Mouse (Mus musculus) heart, embryonic 13.5 days (tissue): ENCODE measurements around the gene Thap7. TPM values are rescaled to one million over a fixed set of nuclear protein-coding genes. Genes with fewer than 3 reads are reported as not detected.

ENCODE experiments used
- ATAC-seq: fragments of 200-750 bp; cut with Nextera tagmentation; 2 replicates; pipeline ENCODE4 v1.8.0; 2017; ENCODE audit warnings: moderate TSS enrichment; ENCODE audit not compliant: insufficient number of reproducible peaks, low FRiP score, low TSS enrichment; ENCODE audit errors: extremely low read depth
- H3K27ac ChIP-seq: fragments of 300-500 bp; sonication (generic); replicated peaks from 2 replicates; pipeline ENCODE4 v1.5.1; 2015; ENCODE audit warnings: moderate library complexity, mild to moderate bottlenecking, inconsistent platforms
- H3K27me3 ChIP-seq: fragments of 300-500 bp; sonication (generic); replicated peaks from 2 replicates; pipeline ENCODE4 v1.6.1; 2015; ENCODE audit warnings: mild to moderate bottlenecking, inconsistent platforms
- H3K36me3 ChIP-seq: fragments of 300-500 bp; sonication (generic); 2 replicates; pipeline ENCODE4 v1.6.1; 2015; ENCODE audit warnings: mild to moderate bottlenecking, inconsistent platforms
- H3K4me1 ChIP-seq: fragments of 300-500 bp; sonication (generic); 2 replicates; pipeline ENCODE4 v1.6.1; 2015; ENCODE audit warnings: inconsistent platforms
- H3K4me2 ChIP-seq: fragments of 300-500 bp; sonication (generic); 2 replicates; pipeline ENCODE4 v1.6.1; 2015; ENCODE audit warnings: inconsistent platforms, mild to moderate bottlenecking, moderate library complexity
- H3K4me3 ChIP-seq: fragments of 300-500 bp; sonication (generic); 2 replicates; pipeline ENCODE4 v1.5.1; 2015; ENCODE audit warnings: moderate library complexity, mild to moderate bottlenecking, inconsistent platforms
- H3K9ac ChIP-seq: fragments of 300-500 bp; sonication (generic); 2 replicates; pipeline ENCODE4 v1.6.1; 2015; ENCODE audit warnings: inconsistent platforms, mild to moderate bottlenecking, moderate library complexity
- H3K9me3 ChIP-seq: fragments of 300-500 bp; sonication (generic); 2 replicates; pipeline ENCODE4 v1.6.1; 2016; ENCODE audit warnings: inconsistent platforms
- WGBS: fragments of 180-500 bp; shearing (Covaris S2); methylation state at CpG from one replicate; pipeline ENCODE4 v1.1.7; 2015; ENCODE audit warnings: mixed read lengths; 5-methylcytosine and 5-hydroxymethylcytosine counted together
- polyA plus RNA-seq: library from polyadenylated mRNA; unstranded; fragments of >200 nt; fragmentation: Nextera tagmentation; extraction: Ambion mirVana; gene quantifications from 2 replicates; pipeline ENCODE4 v1.2.1, GENCODE M21; 2015

Thap7 gene
- 31.7 and 35.4 TPM in 2 replicates for polyA plus RNA-seq

DNA sequence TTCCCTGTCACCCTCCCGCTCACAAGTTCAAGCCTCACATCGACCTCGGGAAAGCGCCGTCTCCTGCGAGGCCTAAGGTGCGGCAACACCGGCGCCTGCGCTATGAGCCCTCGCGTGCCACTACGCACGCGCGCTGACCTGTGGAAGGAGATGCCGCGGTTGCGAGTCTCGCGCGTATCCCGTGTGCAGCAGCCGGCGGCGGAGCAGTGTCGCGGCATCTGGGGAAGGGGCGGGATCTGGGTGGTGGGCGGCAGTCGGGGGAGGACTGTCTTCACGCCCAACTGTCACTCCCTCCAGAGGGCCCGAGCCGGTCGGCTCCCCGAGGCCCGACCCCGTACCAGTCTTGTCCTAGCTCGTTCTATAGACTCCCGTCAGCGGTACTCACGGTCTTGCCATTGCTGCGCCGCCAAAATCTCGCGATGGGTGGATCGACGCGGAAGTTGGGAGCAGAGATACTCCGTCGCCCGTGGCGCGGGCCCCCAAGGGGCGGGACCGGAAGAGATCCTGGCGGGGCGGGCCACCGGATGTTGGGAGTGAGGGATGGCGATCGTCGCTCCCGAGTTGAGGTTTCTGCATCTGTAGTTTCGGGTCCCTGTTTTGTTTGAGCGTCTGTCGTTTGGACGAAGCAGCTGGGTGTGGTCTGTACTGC lies at the start of gene Thap7:
Gene Thap7 (minus strand): TSS at position 497 of the 649 bp plus-strand sequence.
- Histone ChIP-seq H3K36me3 (peaks cover 33% of the 10 kb centered on the region), H3K27me3 (no peaks in the 10 kb centered on the region), H3K4me2 (peak within 1 kb of the TSS; percentile 94), H3K9ac (peak within 1 kb of the TSS; percentile 88), H3K27ac (peak within 1 kb of the TSS; percentile 93), H3K4me3 (peak within 1 kb of the TSS; percentile 63), H3K9me3 (no peaks in the 10 kb centered on the region), H3K4me1 (peaks cover 19% of the 10 kb centered on the region)
- ATAC-seq, result peak; percentile 88
- WGBS, result under 1% methylated on average over 67 of the region's 67 CpGs

DNA sequence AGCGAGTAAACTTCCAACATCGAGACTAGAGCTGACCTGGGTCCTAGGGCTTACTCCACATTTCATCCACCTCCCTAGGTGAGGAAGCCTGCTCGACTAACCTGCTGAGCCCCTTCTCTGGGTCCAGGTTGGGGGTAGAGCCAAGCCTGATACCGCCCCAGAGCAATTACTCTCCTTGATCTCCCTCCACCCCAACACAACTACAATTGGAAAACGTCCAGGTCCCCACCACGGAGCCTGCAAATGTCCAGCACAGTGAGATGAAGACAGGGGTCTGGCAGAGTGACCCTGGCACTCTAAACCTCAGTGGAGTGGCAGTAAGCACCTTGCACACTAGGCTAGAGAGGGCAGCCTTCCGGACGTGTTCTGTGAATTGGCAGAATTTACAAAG lies 45.9 kb upstream of the Thap7 start:
- H3K4me1 ChIP-seq, result peaks cover 15% of the 10 kb centered on the region
- 17% methylated on average over 8 of the region's 8 CpGs for WGBS
- ATAC-seq, result no peak
- peak overlapping the region; percentile 91 for H3K4me2 ChIP-seq
- H3K4me3 ChIP-seq, result peak overlapping the region; percentile 67
- H3K9ac ChIP-seq, result peak overlapping the region; percentile 81
- H3K9me3 ChIP-seq, result no peaks in the 10 kb centered on the region
- H3K36me3 ChIP-seq, result no peaks in the 10 kb centered on the region
- no peak overlapping the region for H3K27ac ChIP-seq
- H3K27me3 ChIP-seq, result peaks cover 69% of the 10 kb centered on the region

GRCm38 (mm10) chr16:17575870-17576824 lies 45.2 kb upstream of the Thap7 start:
- no peaks in the 10 kb centered on the region for H3K36me3 ChIP-seq
- 12% methylated on average over 45 of the region's 45 CpGs for WGBS
- no peaks in the 10 kb centered on the region for H3K9me3 ChIP-seq
- peak overlapping the region; percentile 91 for H3K4me2 ChIP-seq
- no peak for ATAC-seq
- H3K27ac ChIP-seq, result no peak overlapping the region
- H3K27me3 ChIP-seq, result peaks cover 75% of the 10 kb centered on the region
- H3K4me1 ChIP-seq, result peaks cover 15% of the 10 kb centered on the region
- peak overlapping the region; percentile 67 for H3K4me3 ChIP-seq
- peak overlapping the region; percentile 81 for H3K9ac ChIP-seq

DNA sequence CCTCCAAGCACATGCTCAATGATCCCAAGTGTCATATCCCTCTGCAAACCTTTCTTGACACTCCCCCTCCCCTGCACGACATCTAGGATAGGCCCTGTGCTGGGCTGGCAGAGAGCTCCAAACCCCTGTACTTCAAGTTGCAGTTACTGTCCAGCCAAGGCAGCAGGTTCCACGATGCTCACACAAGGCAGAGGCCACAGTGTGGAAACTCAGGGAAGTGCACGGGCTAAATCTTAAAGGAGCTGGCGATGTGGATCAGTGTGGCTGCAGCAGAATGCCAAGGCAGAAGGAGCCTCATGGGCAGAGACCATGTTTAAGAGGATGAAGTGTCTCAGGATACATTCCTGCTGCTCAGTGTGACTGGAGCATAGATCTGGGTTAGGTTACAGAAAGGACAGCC lies 35.2 kb upstream of the Thap7 start:
- peaks cover 14% of the 10 kb centered on the region for H3K4me1 ChIP-seq
- H3K9me3 ChIP-seq, result no peaks in the 10 kb centered on the region
- H3K27ac ChIP-seq, result no peak overlapping the region
- no peaks in the 10 kb centered on the region for H3K36me3 ChIP-seq
- no peak for ATAC-seq
- 23% methylated on average over 4 of the region's 4 CpGs for WGBS
- no peak overlapping the region for H3K4me2 ChIP-seq
- H3K27me3 ChIP-seq, result peaks cover 41% of the 10 kb centered on the region
- H3K9ac ChIP-seq, result no peak overlapping the region
- H3K4me3 ChIP-seq, result no peak overlapping the region

- H3K27me3 ChIP-seq, result peaks cover 33% of the 10 kb centered on the region
- 61% methylated on average over 3 of the region's 3 CpGs for WGBS
- peaks cover 22% of the 10 kb centered on the region for H3K4me1 ChIP-seq
- H3K4me2 ChIP-seq, result no peak overlapping the region
- H3K4me3 ChIP-seq, result no peak overlapping the region
- ATAC-seq, result no peak
- no peaks in the 10 kb centered on the region for H3K36me3 ChIP-seq
- no peak overlapping the region for H3K27ac ChIP-seq
- no peaks in the 10 kb centered on the region for H3K9me3 ChIP-seq
- H3K9ac ChIP-seq, result no peak overlapping the region
Measured at GRCm38 (mm10) chr16:17564771-17565170, 33.8 kb upstream of the Thap7 start.

- no peak overlapping the region for H3K9ac ChIP-seq
- no peak for ATAC-seq
- H3K9me3 ChIP-seq, result no peaks in the 10 kb centered on the region
- 64% methylated on average over 2 of the region's 2 CpGs for WGBS
- no peak overlapping the region for H3K4me3 ChIP-seq
- peaks cover 24% of the 10 kb centered on the region for H3K4me1 ChIP-seq
- no peak overlapping the region for H3K27ac ChIP-seq
- H3K36me3 ChIP-seq, result no peaks in the 10 kb centered on the region
- H3K27me3 ChIP-seq, result peaks cover 33% of the 10 kb centered on the region
- H3K4me2 ChIP-seq, result no peak overlapping the region
Measured at GRCm38 (mm10) chr16:17564221-17564620, 33.3 kb upstream of the Thap7 start.

DNA sequence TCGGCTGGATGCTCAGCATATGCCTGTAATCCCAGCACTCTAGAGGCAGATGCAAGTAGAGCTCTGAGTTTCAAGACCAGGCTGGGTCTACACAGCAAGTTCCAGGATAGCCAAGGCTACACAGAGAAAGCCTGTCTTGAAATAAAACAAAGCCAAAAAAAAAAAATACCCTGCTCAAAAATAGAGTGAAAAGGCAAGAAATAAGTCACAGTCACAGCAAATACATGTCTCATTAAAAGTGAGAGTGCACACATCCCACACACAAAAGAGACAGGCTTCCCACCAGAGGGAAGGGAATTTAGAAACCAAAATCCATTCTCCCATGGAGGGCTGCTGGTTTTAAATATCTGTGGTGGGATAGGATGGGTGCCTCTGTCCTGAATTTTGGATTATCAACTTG lies 32.6 kb upstream of the Thap7 start:
- ATAC-seq, result no peak
- WGBS, result 56% methylated on average over 1 of the region's 1 CpGs
- H3K36me3 ChIP-seq, result no peaks in the 10 kb centered on the region
- no peak overlapping the region for H3K27ac ChIP-seq
- H3K4me3 ChIP-seq, result no peak overlapping the region
- no peaks in the 10 kb centered on the region for H3K9me3 ChIP-seq
- H3K9ac ChIP-seq, result no peak overlapping the region
- peaks cover 33% of the 10 kb centered on the region for H3K27me3 ChIP-seq
- H3K4me2 ChIP-seq, result no peak overlapping the region
- H3K4me1 ChIP-seq, result peaks cover 30% of the 10 kb centered on the region

GRCm38 (mm10) chr16:17561751-17562208 lies 30.8 kb upstream of the Thap7 start, which contains the start of gene P2rx6:
P2rx6 (plus strand) TSS chr16:17561885.
- Histone ChIP-seq H3K36me3 (no peaks in the 10 kb centered on the region), H3K27ac (peak within 1 kb of the TSS; percentile 67), H3K9me3 (no peaks in the 10 kb centered on the region), H3K9ac (peak within 1 kb of the TSS; percentile 64), H3K4me2 (peak within 1 kb of the TSS; percentile 74), H3K27me3 (peaks cover 20% of the 10 kb centered on the region), H3K4me3 (peak within 1 kb of the TSS; percentile 45), H3K4me1 (peaks cover 41% of the 10 kb centered on the region)
- peak; percentile 23; the same call in 1 of the 2 replicates for ATAC-seq
- under 1% methylated on average over 10 of the region's 10 CpGs for WGBS

DNA sequence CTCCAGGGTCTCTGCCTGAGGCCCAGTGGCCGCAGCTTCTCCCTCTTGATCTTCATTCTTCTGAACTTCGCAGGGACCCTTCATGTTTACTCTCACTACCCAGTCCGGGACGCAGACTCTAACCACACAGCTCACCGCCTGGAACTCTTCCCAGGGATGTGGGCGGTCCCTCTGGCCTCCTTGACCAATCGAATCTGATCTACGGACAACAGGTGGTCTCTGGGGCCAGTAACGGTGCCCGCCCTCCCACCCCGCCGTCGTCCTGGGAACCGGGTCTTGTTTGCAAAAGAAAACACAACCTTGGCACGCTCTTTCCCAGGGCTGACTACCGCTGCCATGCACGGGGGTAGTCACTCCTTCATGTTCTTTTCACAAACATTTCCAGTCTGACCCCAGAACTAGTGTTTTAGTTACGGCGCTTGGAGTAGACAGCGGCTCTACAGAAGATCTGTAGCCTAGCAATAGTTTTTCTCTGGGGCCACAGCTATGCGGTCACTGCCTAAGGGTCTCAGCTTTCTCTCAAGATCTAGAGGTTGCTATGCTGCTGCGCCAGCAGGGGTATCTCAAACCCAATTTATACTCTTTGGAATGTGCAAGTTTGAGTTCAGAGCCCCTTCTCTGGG lies 30.3 kb upstream of the Thap7 start, which contains the start of gene Lrrc74b:
Gene Lrrc74b (minus strand): TSS at position 120 of the 623 bp plus-strand sequence.
- 2% methylated on average over 22 of the region's 22 CpGs for WGBS
- Histone ChIP-seq H3K4me1 (peaks cover 41% of the 10 kb centered on the region), H3K36me3 (no peaks in the 10 kb centered on the region), H3K27ac (peak within 1 kb of the TSS; percentile 67), H3K9me3 (no peaks in the 10 kb centered on the region), H3K27me3 (peaks cover 14% of the 10 kb centered on the region), H3K4me2 (peak within 1 kb of the TSS; percentile 74), H3K9ac (peak within 1 kb of the TSS; percentile 64), H3K4me3 (peak within 1 kb of the TSS; percentile 45)
- peak; percentile 55; the same call in 1 of the 2 replicates for ATAC-seq

- Histone ChIP-seq H3K4me3 (peak overlapping the region; percentile 11; the same call in 1 of the 2 replicates), H3K27ac (peak overlapping the region; percentile 20; the same call in 1 of the 2 replicates), H3K4me1 (peaks cover 54% of the 10 kb centered on the region), H3K27me3 (peaks cover 10% of the 10 kb centered on the region; the same call in 1 of the 2 replicates), H3K9me3 (no peaks in the 10 kb centered on the region), H3K36me3 (no peaks in the 10 kb centered on the region), H3K9ac (peak overlapping the region; percentile 62; the same call in 1 of the 2 replicates), H3K4me2 (peak overlapping the region; percentile 57)
- WGBS, result 65% methylated on average over 9 of the region's 9 CpGs
- ATAC-seq, result no peak
Measured at GRCm38 (mm10) chr16:17559396-17560027, 28.6 kb upstream of the Thap7 start.
